Mouse (Mus musculus) E14TG2a.4 (cell line): ENCODE measurements around the gene Ddx51.

Experiments used
- H3K27me3 ChIP-seq: 2 replicates; pipeline ENCODE4 v1.6.1; 2014; ENCODE audit warnings: low read length, control low read depth; ENCODE audit not compliant: insufficient read depth
- H3K36me3 ChIP-seq: 2 replicates; pipeline ENCODE4 v1.6.1; 2014; ENCODE audit warnings: low read length, control low read depth; ENCODE audit not compliant: insufficient read depth
- H3K4me1 ChIP-seq: replicated peaks from 2 replicates; pipeline ENCODE4 v1.6.1; 2014; ENCODE audit warnings: low read depth, low read length, control low read depth
- H3K4me3 ChIP-seq: replicated peaks from 2 replicates; pipeline ENCODE4 v1.5.1; 2014; ENCODE audit warnings: mild to moderate bottlenecking, low read length
- H3K9me3 ChIP-seq: 2 replicates; pipeline ENCODE4 v1.6.1; 2014; ENCODE audit warnings: low read length, control low read depth
- CTCF ChIP-seq: conservative IDR thresholded peaks from 2 replicates; pipeline ENCODE4 v1.5.1; 2014; ENCODE audit warnings: low read length
- NANOG ChIP-seq: IDR thresholded peaks from 2 replicates; pipeline ENCODE4 v1.6.1; 2014; ENCODE audit warnings: borderline replicate concordance, low read length, mixed read lengths
- POU5F1 ChIP-seq: IDR thresholded peaks from 2 replicates; pipeline ENCODE4 v1.6.1; 2014; ENCODE audit warnings: low read length, borderline replicate concordance

The Ddx51 gene

DNA sequence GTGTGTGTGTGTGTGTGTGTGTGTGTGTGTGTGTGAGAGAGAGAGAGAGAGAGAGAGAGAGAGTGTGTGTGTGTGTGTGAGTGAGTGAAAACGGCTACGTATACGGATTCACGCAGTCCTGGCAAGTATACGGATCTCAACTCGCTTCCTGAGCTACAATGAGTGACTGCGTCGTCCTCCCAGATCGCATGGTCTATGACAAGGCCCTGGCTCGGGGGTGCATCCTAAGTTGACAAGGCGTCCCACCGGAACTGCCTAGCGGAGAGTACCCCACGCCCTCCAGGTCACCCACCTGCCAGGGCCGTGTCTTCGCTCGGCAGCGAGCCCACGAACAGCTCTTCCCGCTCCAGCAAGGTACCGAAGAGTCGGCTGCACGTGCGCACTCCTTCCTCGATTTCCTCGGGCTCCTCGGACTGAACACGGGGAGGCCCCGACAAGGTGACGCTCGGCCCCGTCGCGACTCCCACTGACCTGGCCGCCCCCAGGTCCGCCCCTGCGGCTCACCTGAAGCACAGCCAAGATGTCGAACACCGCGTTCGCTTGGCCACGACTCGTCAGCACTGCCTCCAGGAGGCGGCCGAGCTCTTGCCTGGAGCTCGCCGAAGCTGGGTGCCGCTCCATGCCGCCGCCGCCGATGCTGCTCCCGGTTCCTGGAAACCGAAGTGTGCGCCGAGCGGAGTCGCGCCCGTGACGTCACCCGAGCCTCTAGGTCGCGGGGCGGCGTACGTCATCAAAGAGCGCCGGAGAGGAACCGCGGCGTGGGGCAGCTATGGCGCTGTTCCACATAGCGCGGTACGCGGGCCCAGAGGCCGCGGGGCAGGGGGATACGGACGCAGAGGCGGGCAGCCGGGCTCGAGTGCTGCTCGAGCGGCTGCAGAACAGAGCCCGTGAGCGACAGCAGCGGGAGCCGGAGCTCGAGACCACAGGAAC lies at the start of gene Ddx51, which contains the start of gene Noc4l:
Gene Ddx51 (plus strand): TSS at position 733 of the 930 bp plus-strand sequence.
Gene Noc4l (minus strand): TSS at position 699 of the 930 bp plus-strand sequence.
- Histone ChIP-seq H3K36me3 (peaks cover 81% of the 10 kb centered on the region), H3K4me3 (peak within 1 kb of the TSS; percentile 99), H3K27me3 (no peaks in the 10 kb centered on the region), H3K9me3 (no peaks in the 10 kb centered on the region), H3K4me1 (peaks cover 27% of the 10 kb centered on the region)
- TF ChIP-seq CTCF (no peak), POU5F1 (no peak), NANOG (no peak)

DNA sequence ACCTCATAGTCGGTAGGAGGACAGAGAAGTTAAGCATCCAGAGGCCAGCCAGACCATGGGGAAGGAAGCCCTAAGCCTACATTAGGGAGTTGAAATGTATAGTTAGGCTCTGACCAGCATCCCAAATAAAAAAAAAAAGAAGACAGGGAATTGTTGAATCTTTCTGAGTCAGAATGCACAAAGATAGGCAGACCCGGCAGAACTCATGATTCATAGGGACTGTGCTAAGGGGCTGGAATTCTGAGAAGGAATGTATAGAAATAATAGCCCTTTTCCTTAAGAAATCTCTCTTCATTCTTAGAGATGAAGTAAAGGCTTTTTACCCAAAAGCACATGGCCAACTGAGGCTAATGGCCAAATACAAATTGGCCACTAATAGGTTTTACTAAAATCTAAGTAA lies 48.9 kb upstream of the Ddx51 start:
- Histone ChIP-seq H3K4me1 (no peaks in the 10 kb centered on the region), H3K27me3 (peaks cover 19% of the 10 kb centered on the region), H3K36me3 (no peaks in the 10 kb centered on the region), H3K9me3 (no peaks in the 10 kb centered on the region), H3K4me3 (no peak overlapping the region)
- no peak for TF ChIP-seq CTCF
- no peak for TF ChIP-seq POU5F1
- no peak for TF ChIP-seq NANOG

DNA sequence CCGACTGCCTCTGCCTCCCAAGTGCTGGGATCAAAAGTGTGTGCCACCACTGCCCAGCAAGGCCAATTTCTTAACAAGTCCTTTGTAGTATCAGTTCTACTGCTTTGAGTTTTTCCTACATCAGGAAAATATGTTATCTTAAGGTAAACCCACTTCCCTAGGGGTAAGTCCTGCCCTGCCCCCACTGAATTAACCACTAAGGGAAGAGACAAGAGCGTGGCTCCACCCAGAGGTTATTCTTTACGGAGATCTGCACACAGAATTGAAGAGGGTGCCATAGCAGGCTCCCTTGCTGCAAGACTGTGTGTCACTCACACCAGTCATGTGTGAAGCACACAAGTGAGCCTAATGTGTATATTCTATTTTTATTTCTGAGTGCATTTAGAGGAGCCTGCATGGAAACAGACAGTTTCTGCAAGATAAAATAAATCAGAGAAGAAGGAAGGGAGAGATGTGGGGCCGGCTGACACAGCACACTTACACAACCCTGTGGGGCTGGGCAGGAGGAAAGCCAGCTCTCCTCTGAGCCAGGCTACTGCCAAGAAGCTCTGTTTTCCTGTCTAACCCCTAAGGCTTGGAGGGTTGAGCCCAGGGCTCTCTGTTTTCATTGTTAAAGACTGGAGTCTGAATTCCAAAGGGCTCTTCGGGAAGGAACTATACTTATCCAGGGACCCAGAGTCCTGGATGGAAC lies 47.6 kb upstream of the Ddx51 start:
- H3K4me3 ChIP-seq = no peak overlapping the region
- peaks cover 11% of the 10 kb centered on the region; the same call in 1 of the 2 replicates for H3K27me3 ChIP-seq
- TF ChIP-seq NANOG (no peak), POU5F1 (no peak), CTCF (no peak)
- H3K9me3 ChIP-seq = no peaks in the 10 kb centered on the region
- H3K36me3 ChIP-seq = no peaks in the 10 kb centered on the region
- H3K4me1 ChIP-seq = no peaks in the 10 kb centered on the region

DNA sequence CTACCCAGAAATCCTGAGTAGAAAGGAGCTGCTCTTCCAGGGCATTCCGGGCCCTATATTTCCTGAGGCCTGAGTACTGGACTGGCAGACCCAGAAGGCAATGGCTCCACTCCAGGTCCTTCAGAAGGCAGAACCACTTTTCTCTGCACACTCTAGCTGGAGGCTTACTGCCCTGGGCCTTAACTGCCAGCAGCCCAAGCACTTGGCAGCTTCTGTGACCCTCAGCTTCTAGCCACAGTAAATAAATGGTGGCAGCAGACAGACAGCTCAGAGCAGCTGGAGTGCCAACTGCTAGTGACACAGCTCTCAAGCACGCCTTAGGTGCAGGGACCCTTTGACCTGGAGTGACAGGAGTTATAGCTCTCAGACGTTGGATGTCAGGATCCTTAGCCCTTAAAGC lies 45.5 kb upstream of the Ddx51 start:
- H3K36me3 ChIP-seq = no peaks in the 10 kb centered on the region
- peaks cover 2% of the 10 kb centered on the region; the same call in 1 of the 2 replicates for H3K27me3 ChIP-seq
- no peak overlapping the region for H3K4me3 ChIP-seq
- H3K9me3 ChIP-seq = no peaks in the 10 kb centered on the region
- TF ChIP-seq POU5F1 (no peak), CTCF (no peak), NANOG (no peak)
- no peaks in the 10 kb centered on the region for H3K4me1 ChIP-seq

DNA sequence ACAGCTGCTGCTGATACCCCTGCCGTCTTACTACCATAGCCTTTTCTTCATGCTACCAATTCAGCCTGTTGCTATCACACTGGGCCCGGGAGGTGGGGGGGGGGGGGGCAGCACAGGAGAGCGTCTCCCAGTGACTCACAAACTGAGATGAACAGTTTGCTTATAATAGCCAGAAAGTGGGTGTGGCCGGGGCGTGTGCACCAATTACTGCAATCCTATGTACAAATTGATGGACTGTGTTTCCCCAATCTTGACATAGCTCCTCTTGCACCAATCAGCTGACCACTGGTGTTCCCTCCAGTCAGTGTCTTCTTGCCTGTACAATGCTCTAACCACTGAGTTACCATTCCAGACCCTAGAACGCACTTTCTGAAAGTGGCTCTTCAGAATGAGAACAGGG lies 44.9 kb upstream of the Ddx51 start:
- no peaks in the 10 kb centered on the region for H3K4me1 ChIP-seq
- no peaks in the 10 kb centered on the region for H3K9me3 ChIP-seq
- TF ChIP-seq NANOG (no peak), POU5F1 (no peak), CTCF (no peak)
- no peak overlapping the region for H3K4me3 ChIP-seq
- H3K36me3 ChIP-seq = no peaks in the 10 kb centered on the region
- H3K27me3 ChIP-seq = no peaks in the 10 kb centered on the region; the same call in 1 of the 2 replicates

DNA sequence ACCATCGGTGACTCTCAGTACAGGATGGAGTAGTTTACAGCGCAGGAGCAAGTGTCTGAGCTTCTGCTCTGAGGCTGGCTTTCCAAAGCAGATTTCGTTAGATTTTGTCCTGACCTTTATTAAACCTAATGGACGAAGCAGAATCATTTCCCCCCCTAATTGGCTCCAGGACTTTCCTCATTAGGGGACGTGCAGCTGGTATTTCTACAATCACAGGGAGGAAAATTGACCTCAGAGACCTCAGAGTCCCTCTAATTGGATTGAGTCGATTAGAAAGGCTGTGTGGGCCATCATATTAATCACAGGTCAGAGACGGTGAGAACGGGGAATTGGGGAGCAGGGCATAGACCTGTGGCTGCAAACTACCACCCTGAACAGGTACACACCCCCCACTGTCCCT lies 44.3 kb upstream of the Ddx51 start:
- Histone ChIP-seq H3K9me3 (no peaks in the 10 kb centered on the region), H3K27me3 (no peaks in the 10 kb centered on the region; the same call in 1 of the 2 replicates), H3K4me3 (no peak overlapping the region), H3K4me1 (no peaks in the 10 kb centered on the region), H3K36me3 (no peaks in the 10 kb centered on the region)
- no peak for TF ChIP-seq POU5F1
- no peak for TF ChIP-seq CTCF
- TF ChIP-seq NANOG = no peak

DNA sequence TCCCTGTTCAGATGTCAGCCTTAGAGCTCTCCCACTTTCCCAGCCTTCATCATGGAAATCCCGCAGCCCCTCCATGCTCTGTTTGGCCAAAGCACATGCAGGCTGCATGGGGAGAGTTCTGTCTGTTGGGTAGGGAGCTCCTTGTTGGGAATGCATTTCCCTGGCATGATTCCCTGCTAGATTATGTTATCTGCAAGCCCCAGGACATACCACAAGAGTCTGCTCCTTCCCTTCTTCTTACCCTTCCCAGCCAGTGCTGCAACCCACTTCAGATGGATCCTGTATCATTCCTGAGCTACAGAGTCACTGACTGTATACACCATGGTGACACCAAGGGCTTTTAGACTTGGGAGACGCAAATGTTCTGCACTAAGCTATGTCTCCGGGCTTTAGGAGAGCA lies 43.8 kb upstream of the Ddx51 start:
- no peaks in the 10 kb centered on the region for H3K9me3 ChIP-seq
- H3K27me3 ChIP-seq = no peaks in the 10 kb centered on the region; the same call in 1 of the 2 replicates
- TF ChIP-seq POU5F1 (no peak), CTCF (no peak)
- H3K4me3 ChIP-seq = no peak overlapping the region
- H3K4me1 ChIP-seq = no peaks in the 10 kb centered on the region
- no peaks in the 10 kb centered on the region for H3K36me3 ChIP-seq

DNA sequence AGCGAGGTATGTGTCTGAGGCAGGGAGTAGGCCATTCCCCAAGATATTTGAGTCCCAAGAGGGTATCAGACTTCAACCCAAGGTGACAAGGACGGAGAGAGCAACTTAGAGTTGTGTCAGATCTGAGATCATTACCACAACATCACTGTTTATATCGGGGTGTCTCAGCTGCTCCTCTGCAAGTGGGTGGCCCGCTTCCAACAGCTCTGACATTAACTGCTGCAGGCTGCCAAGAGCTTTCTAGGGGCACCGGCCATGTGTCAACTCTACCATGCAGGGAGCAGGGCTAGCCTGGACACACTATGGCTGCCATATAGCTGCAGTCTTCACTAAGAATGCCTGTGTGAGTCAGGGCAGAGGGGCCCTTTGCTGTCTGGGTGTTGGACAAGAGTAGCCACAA lies 43.4 kb upstream of the Ddx51 start:
- Histone ChIP-seq H3K27me3 (no peaks in the 10 kb centered on the region; the same call in 1 of the 2 replicates), H3K9me3 (no peaks in the 10 kb centered on the region), H3K4me1 (no peaks in the 10 kb centered on the region), H3K4me3 (no peak overlapping the region), H3K36me3 (no peaks in the 10 kb centered on the region)
- no peak for TF ChIP-seq POU5F1
- no peak for TF ChIP-seq CTCF
- TF ChIP-seq NANOG = no peak
